Mouse (Mus musculus): ENCODE measurements around the gene Cdan1.

DNA sequence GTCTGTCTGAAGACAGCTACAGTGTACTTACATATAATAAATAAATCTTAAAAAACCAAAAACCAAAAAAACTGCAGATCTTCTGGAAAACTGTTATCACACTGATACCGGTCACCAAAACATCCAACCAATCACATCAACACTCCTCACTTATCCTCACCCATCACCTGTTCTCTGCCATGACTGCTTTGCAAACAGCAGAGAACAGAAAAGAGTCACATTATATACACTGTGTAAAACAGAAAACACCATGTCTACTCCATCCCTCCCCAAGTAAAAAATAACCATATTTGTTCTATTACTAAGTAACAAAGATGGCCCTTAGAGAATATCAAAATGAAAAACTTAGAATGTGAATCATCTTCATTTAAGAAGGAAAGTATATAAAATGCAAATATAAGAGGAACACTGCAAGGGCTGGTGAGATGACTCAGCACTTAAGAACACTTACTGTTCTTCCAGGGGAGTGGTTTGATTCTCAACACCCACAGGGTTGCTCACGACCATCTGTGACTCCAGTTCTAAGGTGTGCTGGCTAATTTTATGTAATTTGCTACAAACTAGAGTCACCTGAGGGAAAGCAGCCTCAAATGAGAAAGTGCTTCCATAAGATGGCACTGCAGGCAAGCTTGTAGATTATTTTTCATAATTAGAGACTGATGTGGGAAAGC is 79.5 kb downstream of the Cdan1 start:
- TF ChIP-seq CTCF (IDR thresholded peaks at IDR 0.05; ENCODE audit: low read depth) (0 out of 2 replicates have a peak, but pooled peaks have one; percentile 2), EP300 (IDR thresholded peaks at IDR 0.05; ENCODE audit: low read depth) (no peak)

Data from heart, postnatal 0 days (tissue).